Mouse (Mus musculus): ENCODE results near the gene Tarm1. TPM values are rescaled to one million over a fixed set of nuclear protein-coding genes. Genes with fewer than 3 reads are reported as not detected.

The Tarm1 gene
- polyA plus RNA-seq, 1 experiment, result 0.07 TPM

GRCm38 (mm10) chr7:3442476-3443062 is 59.9 kb downstream of the Tarm1 start:
- DNase-seq (ENCODE audit: low spot score), result no peak

- no peak for DNase-seq (ENCODE audit: low spot score)
Observed at GRCm38 (mm10) chr7:3440526-3440925, 61.9 kb downstream of the Tarm1 start.

GRCm38 (mm10) chr7:3439984-3440383 is 62.4 kb downstream of the Tarm1 start:
- no peak for DNase-seq (ENCODE audit: low spot score)

GRCm38 (mm10) chr7:3437941-3438340 is 64.5 kb downstream of the Tarm1 start:
- no peak for DNase-seq (ENCODE audit: low spot score)

Other genes with a start within 250 kb of the Tarm1 start
- 303 and 327 TPM in 2 replicates for gene Myadm, start 213.5 kb downstream of the Tarm1 start, polyA plus RNA-seq (2012; rRNA removed)
- 1.6 and 2.4 TPM in 2 replicates for gene Prkcg, start 213.4 kb downstream of the Tarm1 start, polyA plus RNA-seq (2012; rRNA removed)
- gene Cacng7, start 169.7 kb downstream of the Tarm1 start, polyA plus RNA-seq (2012; rRNA removed), result 11.8 and 21.5 TPM in 2 replicates
- 0.15 TPM in 1 of 2 replicates, not detected in the other for gene Cacng8, start 111.9 kb downstream of the Tarm1 start, polyA plus RNA-seq (2012; rRNA removed)
- gene Cacng6, start 78.4 kb downstream of the Tarm1 start, polyA plus RNA-seq (2012; rRNA removed), result not detected in 2 replicates
- gene Oscar, start 113.5 kb upstream of the Tarm1 start, polyA plus RNA-seq (2012; rRNA removed), result 0.43 and 0.44 TPM in 2 replicates
- gene Ndufa3, start 114.7 kb upstream of the Tarm1 start, polyA plus RNA-seq (2012; rRNA removed), result 262 and 303 TPM in 2 replicates
- 23.2 and 25.4 TPM in 2 replicates for gene Tfpt, start 127.3 kb upstream of the Tarm1 start, polyA plus RNA-seq (2012; rRNA removed)
- 43.2 and 43.7 TPM in 2 replicates for gene Prpf31, start 127.4 kb upstream of the Tarm1 start, polyA plus RNA-seq (2012; rRNA removed)
- gene Cnot3, start 142.6 kb upstream of the Tarm1 start, polyA plus RNA-seq (2012; rRNA removed), result 23.5 and 42.6 TPM in 2 replicates
- gene Leng1, start 163.2 kb upstream of the Tarm1 start, polyA plus RNA-seq (2012; rRNA removed), result 14.0 and 14.8 TPM in 2 replicates
- 120 and 136 TPM in 2 replicates for gene Tmc4, start 174.9 kb upstream of the Tarm1 start, polyA plus RNA-seq (2012; rRNA removed)
- gene Tsen34, start 190.2 kb upstream of the Tarm1 start, polyA plus RNA-seq (2012; rRNA removed), result 88.8 and 98.9 TPM in 2 replicates
- 25.6 and 31.9 TPM in 2 replicates for gene Mboat7, start 190.9 kb upstream of the Tarm1 start, polyA plus RNA-seq (2012; rRNA removed)
- gene Rps9, start 201.4 kb upstream of the Tarm1 start, polyA plus RNA-seq (2012; rRNA removed), result 3,051 and 3,338 TPM in 2 replicates
- gene Pirb, start 217.8 kb upstream of the Tarm1 start, polyA plus RNA-seq (2012; rRNA removed), result 12.2 and 12.4 TPM in 2 replicates